10 mouse cellular contexts compared by ENCODE assay signal in the genomic region with DNA sequence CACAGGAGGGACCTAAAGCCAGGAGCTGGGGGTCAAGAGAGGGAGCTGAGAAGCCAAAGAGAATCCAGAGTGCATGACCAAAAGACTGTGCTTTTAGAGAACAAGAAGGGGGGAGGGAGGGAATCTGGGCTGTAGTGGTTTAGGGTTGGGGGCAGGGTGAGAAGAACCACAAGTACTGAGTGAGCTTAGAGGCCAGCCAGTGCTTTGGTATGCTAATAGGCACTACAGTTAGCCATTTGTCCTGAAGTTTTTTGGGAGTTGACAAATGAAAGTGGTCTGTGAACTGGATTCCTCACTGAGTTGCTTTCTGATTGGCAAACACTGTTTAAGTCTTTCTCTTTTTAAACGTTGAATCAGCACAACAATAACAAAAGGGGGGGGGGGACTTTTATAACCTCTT.
A peak's percentile ranks its signal among the peaks of the same experiment; 100 is the strongest.
DNase-seq lines count a peak whose midpoint lies in the region; ATAC-seq lines count a peak whose summit lies in the region.
"Had no signal": no experiment of that assay in that cellular context is flagged by ENCODE, and none has a peak within 500 bp of the region (broad histone marks: within the 10 kb centered on the region; RNA-seq: fewer than 3 reads in every experiment).

No protein-coding gene starts in this region.

- no peak overlapping the region for H3K27ac ChIP-seq in hindbrain, embryonic 15.5 days (replicated peaks)
- H3K27ac ChIP-seq in midbrain, embryonic 11.5 days (ENCODE audit: low read depth, low read length), result no peak overlapping the region

- intact Hi-C loops in gastrocnemius, postnatal 14 days (cut with DNase I; ENCODE audit: low total_unique reads), result no loop called here

- no peak overlapping the region for H3K4me3 ChIP-seq in hindbrain, embryonic 15.5 days
- no peak overlapping the region for H3K4me3 ChIP-seq in midbrain, embryonic 11.5 days (ENCODE audit: low read depth, low read length)
- H3K4me3 ChIP-seq: myocyte had no signal

- H3K4me2 ChIP-seq in hindbrain, embryonic 15.5 days, result no peak overlapping the region
- H3K4me2 ChIP-seq in midbrain, embryonic 11.5 days, result no peak overlapping the region

- ATAC-seq in frontal cortex, adult (ENCODE audit: low TSS enrichment), result peak; percentile 82
- peak; percentile 42; the same call in 1 of the 2 replicates for ATAC-seq in hindbrain, embryonic 15.5 days (ENCODE audit: low FRiP score, low read depth)
- ATAC-seq in midbrain, embryonic 11.5 days (ENCODE audit: low FRiP score), result peak; percentile 95

- H3K9ac ChIP-seq in hindbrain, embryonic 15.5 days, result no peak overlapping the region
- H3K9ac ChIP-seq in midbrain, embryonic 11.5 days (ENCODE audit: low read length), result no peak overlapping the region

- H3K27me3 ChIP-seq in hindbrain, embryonic 15.5 days, result no peaks in the 10 kb centered on the region
- H3K27me3 ChIP-seq in midbrain, embryonic 11.5 days (ENCODE audit: control insufficient read depth, insufficient read depth, low read length), result no peaks in the 10 kb centered on the region

- no peak for DNase-seq in frontal cortex, postnatal 25 days (ENCODE audit: low spot score in 2 of 2)
- DNase-seq in brain, embryonic 18.5 days (ENCODE audit: low read depth, low spot score), result peak; percentile 10
- peak; percentile 85 for DNase-seq in midbrain, embryonic 11.5 days (ENCODE audit: low spot score, missing footprints)
- no peak for DNase-seq in c-Kit-positive CD71-positive TER-119-positive erythroid progenitor cells, embryonic 14.5 days (ENCODE audit: low spot score)
- no peak for DNase-seq in heart, adult 11 months
- no peak for DNase-seq in gastrocnemius, postnatal 14 days
- DNase-seq: cerebellum, adult 8-10 months had no signal

- no peaks in the 10 kb centered on the region for H3K9me3 ChIP-seq in hindbrain, embryonic 15.5 days
- H3K9me3 ChIP-seq in midbrain, embryonic 11.5 days (ENCODE audit: control insufficient read depth, low read length), result no peaks in the 10 kb centered on the region

- no peaks in the 10 kb centered on the region for H3K36me3 ChIP-seq in hindbrain, embryonic 15.5 days
- no peaks in the 10 kb centered on the region for H3K36me3 ChIP-seq in midbrain, embryonic 11.5 days (ENCODE audit: control insufficient read depth, insufficient read depth, low read length)

- WGBS in hindbrain, embryonic 15.5 days, result 0% methylated on average over 1 of the region's 1 CpGs
- 0% methylated on average over 1 of the region's 1 CpGs for WGBS in midbrain, embryonic 11.5 days

- no peaks in the 10 kb centered on the region for H3K4me1 ChIP-seq in hindbrain, embryonic 15.5 days (replicated peaks)
- H3K4me1 ChIP-seq in midbrain, embryonic 11.5 days (ENCODE audit: control insufficient read depth, insufficient read depth, low read length), result peaks cover 2% of the 10 kb centered on the region; the same call in 1 of the 2 replicates

Comparison
In these comparisons a context has a peak if more than half of its experiments do, and no peak if none do; other contexts are left out.
1. ATAC-seq: peak in every context shown above with its lines; median percentile 95 in midbrain, embryonic 11.5 days; 82 in frontal cortex, adult; 42 in hindbrain, embryonic 15.5 days.
2. DNase-seq: peak in brain, embryonic 18.5 days (single experiment) and midbrain, embryonic 11.5 days (single experiment); none in frontal cortex, postnatal 25 days (0 of 2), c-Kit-positive CD71-positive TER-119-positive erythroid progenitor cells, embryonic 14.5 days (single experiment), heart, adult 11 months (single experiment) and gastrocnemius, postnatal 14 days (single experiment).